Mouse (Mus musculus): ENCODE results near the gene Wt1.
A peak's percentile ranks its signal among the peaks of the same experiment; 100 is the strongest.

Gene Wt1

GRCm38 (mm10) chr2:105126279-105126678, at the start of gene Wt1:
TSS of gene Wt1 (plus strand) at chr2:105126529.
- no peak for DNase-seq (ENCODE audit: low spot score in 2 of 2)

- DNase-seq (ENCODE audit: low spot score in 2 of 2): no peak
These were observed 49.2 kb upstream of the Wt1 start for GRCm38 (mm10) chr2:105077151-105077550.

GRCm38 (mm10) chr2:105082256-105082790, 44.0 kb upstream of the Wt1 start:
- DNase-seq (ENCODE audit: low spot score in 2 of 2): no peak

- no peak for DNase-seq (ENCODE audit: low spot score in 2 of 2)
These were observed 42.3 kb upstream of the Wt1 start for GRCm38 (mm10) chr2:105084035-105084434.

- no peak for DNase-seq (ENCODE audit: low spot score in 2 of 2)
These were observed 40.2 kb upstream of the Wt1 start for GRCm38 (mm10) chr2:105086081-105086480.

- no peak for DNase-seq (ENCODE audit: low spot score in 2 of 2)
These were observed 38.3 kb upstream of the Wt1 start for GRCm38 (mm10) chr2:105088005-105088404.

GRCm38 (mm10) chr2:105089083-105089482, 37.2 kb upstream of the Wt1 start:
- DNase-seq (ENCODE audit: low spot score in 2 of 2): no peak

GRCm38 (mm10) chr2:105089581-105090508, 36.5 kb upstream of the Wt1 start:
- DNase-seq (ENCODE audit: low spot score in 2 of 2): no peak

- DNase-seq (ENCODE audit: low spot score in 2 of 2): no peak
These were observed 35.3 kb upstream of the Wt1 start for GRCm38 (mm10) chr2:105090991-105091390.

- DNase-seq (ENCODE audit: low spot score in 2 of 2): no peak
These were observed 34.6 kb upstream of the Wt1 start, which contains the start of gene Gm11060 for GRCm38 (mm10) chr2:105091718-105092117. TSS of gene Gm11060 (plus strand) at chr2:105092018.

GRCm38 (mm10) chr2:105097294-105097953, 28.9 kb upstream of the Wt1 start:
- no peak for DNase-seq (ENCODE audit: low spot score in 2 of 2)

GRCm38 (mm10) chr2:105099410-105099809, 26.9 kb upstream of the Wt1 start:
- no peak for DNase-seq (ENCODE audit: low spot score in 2 of 2)

- DNase-seq (ENCODE audit: low spot score in 2 of 2): no peak
These were observed 25.8 kb upstream of the Wt1 start for GRCm38 (mm10) chr2:105100541-105100940.

- DNase-seq (ENCODE audit: low spot score in 2 of 2): peak; percentile 48 to 75
These were observed 17.6 kb upstream of the Wt1 start for GRCm38 (mm10) chr2:105108703-105109158.

- no peak for DNase-seq (ENCODE audit: low spot score in 2 of 2)
These were observed 12.3 kb upstream of the Wt1 start for GRCm38 (mm10) chr2:105114074-105114473.

GRCm38 (mm10) chr2:105117669-105118068, 8.7 kb upstream of the Wt1 start:
- DNase-seq (ENCODE audit: low spot score in 2 of 2): no peak

- DNase-seq (ENCODE audit: low spot score in 2 of 2): no peak
These were observed 4.1 kb upstream of the Wt1 start for GRCm38 (mm10) chr2:105122216-105122615.

- DNase-seq (ENCODE audit: low spot score in 2 of 2): no peak
These were observed 3.4 kb upstream of the Wt1 start for GRCm38 (mm10) chr2:105122886-105123285.

GRCm38 (mm10) chr2:105123431-105123830, 2.9 kb upstream of the Wt1 start:
- DNase-seq (ENCODE audit: low spot score in 2 of 2): no peak

GRCm38 (mm10) chr2:105123881-105124280, 2.4 kb upstream of the Wt1 start:
- DNase-seq (ENCODE audit: low spot score in 2 of 2): no peak

- no peak for DNase-seq (ENCODE audit: low spot score in 2 of 2)
These were observed 1.9 kb upstream of the Wt1 start for GRCm38 (mm10) chr2:105124391-105124790.

GRCm38 (mm10) chr2:105125205-105125604, 1.1 kb upstream of the Wt1 start:
- DNase-seq (ENCODE audit: low spot score in 2 of 2): no peak
